Mouse (Mus musculus) megakaryocyte, embryonic 14.5 days (primary cell): ENCODE measurements around the gene Med15. TPM values are rescaled to one million over a fixed set of nuclear protein-coding genes. Genes with fewer than 3 reads are reported as not detected.
A peak's percentile ranks its signal among the peaks of the same experiment; 100 is the strongest.

Experiments
- H3K27me3 ChIP-seq: replicated peaks from 2 replicates; pipeline ENCODE3; 2012; ENCODE audit warnings: inconsistent platforms
- H3K36me3 ChIP-seq: replicated peaks from 2 replicates; pipeline ENCODE3; 2012; ENCODE audit warnings: low read length, inconsistent platforms, mixed read lengths
- H3K4me1 ChIP-seq: 2 replicates; pipeline ENCODE4 v1.6.1; 2012; ENCODE audit warnings: inconsistent platforms
- H3K4me3 ChIP-seq: replicated peaks from 2 replicates; pipeline ENCODE3; 2012; ENCODE audit warnings: moderate library complexity, mild to moderate bottlenecking, inconsistent platforms
- H3K9me3 ChIP-seq: 2 replicates; pipeline ENCODE4 v1.6.1; 2012; ENCODE audit warnings: inconsistent platforms
- FLI1 ChIP-seq: IDR thresholded peaks from 2 replicates; pipeline ENCODE4 v1.6.1; 2012; ENCODE audit warnings: low read length, inconsistent platforms, mixed read lengths
- GATA1 ChIP-seq: IDR thresholded peaks from 3 replicates; pipeline ENCODE4 v1.6.1; 2012; ENCODE audit warnings: mixed read lengths, low read length, inconsistent platforms, borderline replicate concordance
- polyA plus RNA-seq: library from polyadenylated mRNA; stranded (reverse); fragments of >175 nt; gene quantifications from 2 replicates; pipeline ENCODE4 v1.2.3, GENCODE M21; 2012; ENCODE audit warnings: low replicate concordance; ENCODE audit not compliant: insufficient read depth

Med15 gene
- polyA plus RNA-seq, 1 experiment, result 78.5 TPM

- H3K4me1 ChIP-seq, result peaks cover 54% of the 10 kb centered on the region
- peak overlapping the region; percentile 97 for H3K4me3 ChIP-seq
- TF ChIP-seq GATA1 (no peak), FLI1 (no peak)
Observed at GRCm38 (mm10) chr16:17721114-17721808, 11.4 kb downstream of the Med15 start.

GRCm38 (mm10) chr16:17717791-17718190, 14.9 kb downstream of the Med15 start:
- peaks cover 60% of the 10 kb centered on the region for H3K4me1 ChIP-seq
- H3K4me3 ChIP-seq, result no peak overlapping the region
- TF ChIP-seq GATA1 (no peak), FLI1 (no peak)
- H3K36me3 ChIP-seq, result peaks cover 33% of the 10 kb centered on the region
- H3K9me3 ChIP-seq, result peaks cover 4% of the 10 kb centered on the region; the same call in 1 of the 2 replicates
- H3K27me3 ChIP-seq, result no peaks in the 10 kb centered on the region

More at GRCm38 (mm10) chr16:17721114-17721808, 11.4 kb downstream of the Med15 start:
- H3K27me3 ChIP-seq, result no peaks in the 10 kb centered on the region
- peaks cover 11% of the 10 kb centered on the region for H3K36me3 ChIP-seq
- H3K9me3 ChIP-seq, result peaks cover 2% of the 10 kb centered on the region; the same call in 1 of the 2 replicates

- no peaks in the 10 kb centered on the region for H3K9me3 ChIP-seq
- H3K27me3 ChIP-seq, result no peaks in the 10 kb centered on the region
- no peak overlapping the region for H3K4me3 ChIP-seq
- TF ChIP-seq GATA1, result no peak
- TF ChIP-seq FLI1, result no peak
- H3K36me3 ChIP-seq, result peaks cover 44% of the 10 kb centered on the region
- H3K4me1 ChIP-seq, result peaks cover 19% of the 10 kb centered on the region; the same call in 1 of the 2 replicates
Observed at GRCm38 (mm10) chr16:17707541-17707940, 25.1 kb downstream of the Med15 start.

DNA sequence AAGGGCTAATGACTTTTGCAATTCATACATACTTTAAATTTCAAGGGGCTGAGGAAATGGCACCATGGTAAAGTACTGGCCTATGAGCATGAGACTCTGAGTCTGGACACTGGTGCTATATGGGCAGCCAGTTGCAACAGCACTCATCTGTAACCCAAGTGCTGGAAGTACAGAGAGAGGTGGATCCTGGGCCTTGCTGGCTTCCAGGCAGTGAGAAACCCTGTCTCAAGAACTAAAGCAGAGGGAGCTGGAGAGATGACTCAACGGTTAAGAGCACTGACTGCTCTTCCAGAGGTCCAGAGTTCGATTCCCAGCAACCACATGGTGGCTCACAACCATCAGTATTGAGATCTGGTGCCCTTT, 31.7 kb downstream of the Med15 start:
- Histone ChIP-seq H3K27me3 (no peaks in the 10 kb centered on the region), H3K4me3 (no peak overlapping the region), H3K9me3 (no peaks in the 10 kb centered on the region), H3K4me1 (peaks cover 18% of the 10 kb centered on the region), H3K36me3 (peaks cover 78% of the 10 kb centered on the region)
- TF ChIP-seq FLI1, result no peak
- TF ChIP-seq GATA1, result no peak

DNA sequence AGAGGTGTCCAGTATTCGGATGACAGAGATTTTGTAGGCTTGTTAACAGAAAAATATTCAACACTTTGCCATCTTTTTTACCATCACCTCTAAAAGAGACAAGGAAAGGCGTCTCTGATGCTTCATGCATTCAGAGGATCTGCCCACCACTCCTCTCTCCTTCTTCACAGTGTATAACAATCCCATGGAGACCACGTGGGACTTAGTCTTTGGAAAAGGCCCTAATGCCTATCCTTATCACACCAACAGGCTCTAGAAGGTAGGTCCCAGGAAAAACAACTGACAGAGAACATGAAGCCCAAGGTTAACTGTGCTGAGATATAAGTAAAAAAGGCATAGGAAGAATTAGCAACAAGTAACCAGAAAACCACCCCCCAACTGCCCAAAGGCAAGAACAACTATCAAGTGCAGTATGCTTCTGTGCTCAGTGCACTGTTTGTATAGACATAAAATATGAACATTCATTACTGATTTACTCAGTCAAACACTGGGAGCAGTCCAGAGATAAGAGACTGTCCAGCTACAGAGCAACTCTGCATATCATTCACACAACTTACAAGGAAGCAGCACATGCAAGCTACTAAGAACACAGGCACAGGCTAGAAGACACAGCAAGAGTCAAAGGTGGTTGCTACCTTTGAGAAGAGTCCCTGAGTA, 32.2 kb downstream of the Med15 start:
- H3K9me3 ChIP-seq, result no peaks in the 10 kb centered on the region

GRCm38 (mm10) chr16:17694860-17695259, 37.8 kb downstream of the Med15 start:
- peaks cover 78% of the 10 kb centered on the region for H3K36me3 ChIP-seq

More for the DNA sequence above, 32.2 kb downstream of the Med15 start:
- Histone ChIP-seq H3K4me3 (no peak overlapping the region), H3K36me3 (peaks cover 80% of the 10 kb centered on the region), H3K4me1 (peaks cover 18% of the 10 kb centered on the region), H3K27me3 (no peaks in the 10 kb centered on the region)
- TF ChIP-seq FLI1 (no peak), GATA1 (no peak)

GRCm38 (mm10) chr16:17669886-17670285, 62.8 kb downstream of the Med15 start:
- no peaks in the 10 kb centered on the region for H3K27me3 ChIP-seq
- no peak overlapping the region for H3K4me3 ChIP-seq
- peaks cover 98% of the 10 kb centered on the region for H3K36me3 ChIP-seq
- TF ChIP-seq FLI1 (no peak), GATA1 (no peak)
- no peaks in the 10 kb centered on the region for H3K4me1 ChIP-seq
- no peaks in the 10 kb centered on the region for H3K9me3 ChIP-seq

More at GRCm38 (mm10) chr16:17694860-17695259, 37.8 kb downstream of the Med15 start:
- Histone ChIP-seq H3K4me3 (no peak overlapping the region), H3K4me1 (no peaks in the 10 kb centered on the region), H3K27me3 (no peaks in the 10 kb centered on the region), H3K9me3 (no peaks in the 10 kb centered on the region)
- TF ChIP-seq FLI1 (no peak), GATA1 (no peak)

DNA sequence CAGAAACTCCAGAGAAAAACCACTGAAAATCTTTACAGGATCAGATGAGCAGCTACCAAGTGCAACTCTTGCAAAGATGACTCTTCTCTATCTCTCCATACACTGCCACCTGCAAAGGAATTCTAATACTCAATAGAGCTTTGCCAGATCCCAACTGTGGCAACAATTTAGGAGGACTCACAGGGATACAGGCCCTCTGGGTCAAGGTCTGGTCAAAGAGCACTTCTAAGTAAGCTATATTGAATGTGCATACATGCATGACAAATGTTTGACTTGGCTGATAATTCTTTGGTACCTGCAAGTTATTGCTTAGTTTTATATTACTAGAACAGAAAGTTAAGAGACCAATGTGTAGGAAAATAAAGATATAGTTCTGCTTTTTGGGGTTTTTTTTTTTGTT, 67.1 kb downstream of the Med15 start:
- Histone ChIP-seq H3K4me1 (no peaks in the 10 kb centered on the region), H3K4me3 (no peak overlapping the region), H3K36me3 (peaks cover 95% of the 10 kb centered on the region), H3K27me3 (no peaks in the 10 kb centered on the region), H3K9me3 (no peaks in the 10 kb centered on the region)
- no peak for TF ChIP-seq FLI1
- no peak for TF ChIP-seq GATA1

GRCm38 (mm10) chr16:17656212-17656871, 76.3 kb downstream of the Med15 start:
- no peaks in the 10 kb centered on the region for H3K27me3 ChIP-seq
- H3K9me3 ChIP-seq, result no peaks in the 10 kb centered on the region
- H3K36me3 ChIP-seq, result peaks cover 92% of the 10 kb centered on the region
- TF ChIP-seq FLI1 (no peak), GATA1 (no peak)
- H3K4me3 ChIP-seq, result no peak overlapping the region
- H3K4me1 ChIP-seq, result peaks cover 12% of the 10 kb centered on the region; the same call in 1 of the 2 replicates
